Mouse (Mus musculus): ENCODE measurements around the gene Slc4a4. TPM values are rescaled to one million over a fixed set of nuclear protein-coding genes. Genes with fewer than 3 reads are reported as not detected.
"Not testable (repeated sequence)": the region's sequence is repeated elsewhere in the genome, so short reads cannot be mapped to it uniquely, and the experiment has no call there.

The Slc4a4 gene
- total RNA-seq, 2 experiments from 2014 or later = 110 to 122 TPM

GRCm38 (mm10) chr5:89102560-89102959 is 215.9 kb downstream of the Slc4a4 start:
- intact Hi-C loops (cut with DNase I) = no loop called here
- no peak for DNase-seq (ENCODE audit: low spot score in 2 of 2)

GRCm38 (mm10) chr5:89105346-89105745 is 218.7 kb downstream of the Slc4a4 start:
- no peak for DNase-seq (ENCODE audit: low spot score in 2 of 2)

GRCm38 (mm10) chr5:89106217-89106616 is 219.6 kb downstream of the Slc4a4 start:
- intact Hi-C loops (cut with DNase I) = no loop called here
- DNase-seq (ENCODE audit: low spot score in 2 of 2) = no peak

More at GRCm38 (mm10) chr5:89105346-89105745, 218.7 kb downstream of the Slc4a4 start:
- intact Hi-C loops (cut with DNase I) = no loop called here

GRCm38 (mm10) chr5:89108809-89109208 is 222.2 kb downstream of the Slc4a4 start:
- intact Hi-C loops (cut with DNase I) = no loop called here
- no peak for DNase-seq (ENCODE audit: low spot score in 2 of 2)

GRCm38 (mm10) chr5:89109832-89110231 is 223.2 kb downstream of the Slc4a4 start:
- intact Hi-C loops (cut with DNase I) = no loop called here
- no peak for DNase-seq (ENCODE audit: low spot score in 2 of 2)

GRCm38 (mm10) chr5:89111987-89112386 is 225.4 kb downstream of the Slc4a4 start:
- DNase-seq (ENCODE audit: low spot score in 2 of 2); intact Hi-C loops (cut with DNase I): not testable (repeated sequence)

- intact Hi-C loops (cut with DNase I) = no loop called here
- no peak for DNase-seq (ENCODE audit: low spot score in 2 of 2)
These were observed 234.3 kb downstream of the Slc4a4 start for GRCm38 (mm10) chr5:89120881-89121280.

GRCm38 (mm10) chr5:89123270-89123903 is 236.8 kb downstream of the Slc4a4 start:
- intact Hi-C loops (cut with DNase I) = no loop called here
- DNase-seq (ENCODE audit: low spot score in 2 of 2) = no peak

GRCm38 (mm10) chr5:89128210-89128609 is 241.6 kb downstream of the Slc4a4 start:
- intact Hi-C loops (cut with DNase I) = no loop called here
- DNase-seq (ENCODE audit: low spot score in 2 of 2) = peak in 1 of 2 experiments; percentile 26

- intact Hi-C loops (cut with DNase I) = loop anchor here (10.0 kb wide), 1 partner anchor 201 kb away; no protein-coding TSS in a partner anchor
- DNase-seq (ENCODE audit: low spot score in 2 of 2) = peak; percentile 53 to 69
These were observed 249.2 kb downstream of the Slc4a4 start for GRCm38 (mm10) chr5:89135776-89136175.

GRCm38 (mm10) chr5:89140070-89140469 is 253.5 kb downstream of the Slc4a4 start:
- intact Hi-C loops (cut with DNase I) = loop anchor here (10.0 kb wide), 1 partner anchor 85 kb away; no protein-coding TSS in a partner anchor
- DNase-seq (ENCODE audit: low spot score in 2 of 2) = peak in 1 of 2 experiments; percentile 25

GRCm38 (mm10) chr5:89141761-89142160 is 255.1 kb downstream of the Slc4a4 start:
- intact Hi-C loops (cut with DNase I) = loop anchor here (10.0 kb wide), 1 partner anchor 87 kb away; no protein-coding TSS in a partner anchor

GRCm38 (mm10) chr5:89146276-89146675 is 259.7 kb downstream of the Slc4a4 start:
- no peak for DNase-seq (ENCODE audit: low spot score in 2 of 2)
- intact Hi-C loops (cut with DNase I) = loop anchor here (10.0 kb wide), 1 partner anchor 91 kb away; no protein-coding TSS in a partner anchor

More at GRCm38 (mm10) chr5:89141761-89142160, 255.1 kb downstream of the Slc4a4 start:
- DNase-seq (ENCODE audit: low spot score in 2 of 2) = peak in 1 of 2 experiments; percentile 66

GRCm38 (mm10) chr5:89147282-89147790 is 260.7 kb downstream of the Slc4a4 start:
- no peak for DNase-seq (ENCODE audit: low spot score in 2 of 2)
- intact Hi-C loops (cut with DNase I) = loop anchor here (10.0 kb wide), 1 partner anchor 93 kb away; no protein-coding TSS in a partner anchor

GRCm38 (mm10) chr5:89149436-89150040 is 262.9 kb downstream of the Slc4a4 start:
- intact Hi-C loops (cut with DNase I) = loop anchor here (10.0 kb wide), 1 partner anchor 95 kb away; no protein-coding TSS in a partner anchor
- DNase-seq (ENCODE audit: low spot score in 2 of 2) = no peak

GRCm38 (mm10) chr5:89151076-89151475 is 264.5 kb downstream of the Slc4a4 start:
- intact Hi-C loops (cut with DNase I) = no loop called here
- no peak for DNase-seq (ENCODE audit: low spot score in 2 of 2)

GRCm38 (mm10) chr5:89171025-89171718 is 284.6 kb downstream of the Slc4a4 start:
- DNase-seq (ENCODE audit: low spot score in 2 of 2) = no peak
- intact Hi-C loops (cut with DNase I) = no loop called here

- intact Hi-C loops (cut with DNase I) = no loop called here
- no peak for DNase-seq (ENCODE audit: low spot score in 2 of 2)
These were observed 303.4 kb downstream of the Slc4a4 start for GRCm38 (mm10) chr5:89190063-89190462.

- no peak for DNase-seq (ENCODE audit: low spot score in 2 of 2)
- intact Hi-C loops (cut with DNase I) = no loop called here
These were observed 308.0 kb downstream of the Slc4a4 start for GRCm38 (mm10) chr5:89194654-89195053.

GRCm38 (mm10) chr5:89198501-89198900 is 311.9 kb downstream of the Slc4a4 start:
- intact Hi-C loops (cut with DNase I) = no loop called here

More at GRCm38 (mm10) chr5:89198501-89198900, 311.9 kb downstream of the Slc4a4 start:
- DNase-seq (ENCODE audit: low spot score in 2 of 2) = no peak
